Comparison of ENCODE assay signal across 8 mouse cellular contexts in the genomic region with DNA sequence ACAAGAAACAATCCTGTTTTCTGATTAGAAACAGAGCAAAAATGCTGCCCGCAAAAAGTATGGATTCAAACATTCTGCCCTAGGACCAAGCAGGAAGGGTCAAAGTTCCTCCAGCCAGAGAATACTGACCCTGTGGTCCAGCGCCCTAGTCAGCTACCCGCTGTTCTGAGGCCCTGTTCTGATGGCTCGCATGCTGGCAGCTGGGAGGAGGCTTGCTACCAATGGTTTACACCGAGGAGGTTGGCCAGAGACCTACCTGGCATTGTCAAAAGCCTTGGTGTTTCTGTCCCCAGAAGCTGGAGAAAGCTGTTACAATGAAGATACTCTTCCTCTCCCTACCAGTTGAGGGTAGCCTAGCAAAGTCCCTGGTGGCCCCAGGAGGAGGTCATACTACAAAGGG. TPM values are rescaled to one million over a fixed set of nuclear protein-coding genes. Genes with fewer than 3 reads are reported as not detected.
DNase-seq lines count a peak whose midpoint lies in the region; ATAC-seq lines count a peak whose summit lies in the region.
"Had no signal": no experiment of that assay in that cellular context is flagged by ENCODE, and none has a peak within 500 bp of the region (broad histone marks: within the 10 kb centered on the region; RNA-seq: fewer than 3 reads in every experiment).

No protein-coding gene starts in this region.

- no peak for DNase-seq in liver, embryonic 11.5 days (ENCODE audit: low spot score)
- no peak for DNase-seq in liver
- DNase-seq in forebrain, embryonic 14.5 days (ENCODE audit: low spot score) = no peak
- peak; percentile 65 for DNase-seq in kidney, adult 9 months
- DNase-seq in thymus, adult 18-20 months = no peak
- no peak for DNase-seq in layer of hippocampus, postnatal 36 days

- no peaks in the 10 kb centered on the region for H3K9me3 ChIP-seq in liver, embryonic 11.5 days (ENCODE audit: control insufficient read depth, low read length)
- H3K9me3 ChIP-seq in forebrain, embryonic 14.5 days (replicated peaks; ENCODE audit: control insufficient read depth, low read length) = no peaks in the 10 kb centered on the region
- no peaks in the 10 kb centered on the region for H3K9me3 ChIP-seq in neural tube, embryonic 13.5 days

- no peak overlapping the region for H3K27ac ChIP-seq in liver, embryonic 11.5 days (ENCODE audit: low read depth, low read length)
- H3K27ac ChIP-seq in forebrain, embryonic 14.5 days (ENCODE audit: low read depth, low read length) = no peak overlapping the region
- H3K27ac ChIP-seq in neural tube, embryonic 13.5 days (replicated peaks) = no peak overlapping the region

- H3K4me2 ChIP-seq in liver, embryonic 11.5 days = peak overlapping the region; percentile 92
- peak overlapping the region; percentile 99; the same call in 1 of the 2 replicates for H3K4me2 ChIP-seq in forebrain, embryonic 14.5 days (ENCODE audit: low read length)
- H3K4me2 ChIP-seq in neural tube, embryonic 13.5 days = peak overlapping the region; percentile 98

- no peak overlapping the region for H3K9ac ChIP-seq in liver, embryonic 11.5 days (ENCODE audit: low read depth, low read length)
- no peak overlapping the region for H3K9ac ChIP-seq in forebrain, embryonic 14.5 days (ENCODE audit: low read length)
- H3K9ac ChIP-seq in neural tube, embryonic 13.5 days = peak overlapping the region; percentile 85; the same call in 1 of the 2 replicates

- no peaks in the 10 kb centered on the region for H3K36me3 ChIP-seq in liver, embryonic 11.5 days (ENCODE audit: control insufficient read depth, insufficient read depth, low read length)
- H3K36me3 ChIP-seq in forebrain, embryonic 14.5 days (ENCODE audit: control insufficient read depth, insufficient read depth, low read length) = no peaks in the 10 kb centered on the region
- H3K36me3 ChIP-seq in neural tube, embryonic 13.5 days = no peaks in the 10 kb centered on the region

- H3K4me1 ChIP-seq in liver, embryonic 11.5 days (replicated peaks; ENCODE audit: control insufficient read depth, insufficient read depth, low read length) = peaks cover 58% of the 10 kb centered on the region
- H3K4me1 ChIP-seq in forebrain, embryonic 14.5 days (ENCODE audit: control insufficient read depth, insufficient read depth, low read length) = peaks cover 38% of the 10 kb centered on the region
- peaks cover 90% of the 10 kb centered on the region for H3K4me1 ChIP-seq in neural tube, embryonic 13.5 days (replicated peaks)

- H3K4me3 ChIP-seq in liver, embryonic 11.5 days (ENCODE audit: low read depth, low read length) = no peak overlapping the region
- no peak overlapping the region for H3K4me3 ChIP-seq in forebrain, embryonic 14.5 days (ENCODE audit: low read depth, low read length)
- H3K4me3 ChIP-seq in neural tube, embryonic 13.5 days = peak overlapping the region; percentile 74
- H3K4me3 ChIP-seq: erythroblast, embryonic 14.5 days had no signal

- ATAC-seq in liver, embryonic 11.5 days (replicated peaks; ENCODE audit: low FRiP score) = no peak
- ATAC-seq in forebrain, embryonic 14.5 days = no peak
- ATAC-seq in neural tube, embryonic 13.5 days (ENCODE audit: low read depth) = no peak

- WGBS in liver, embryonic 11.5 days = 69% methylated on average over 5 of the region's 5 CpGs
- 69% methylated on average over 5 of the region's 5 CpGs for WGBS in forebrain, embryonic 14.5 days
- WGBS in neural tube, embryonic 13.5 days = 68% methylated on average over 5 of the region's 5 CpGs

- no peaks in the 10 kb centered on the region for H3K27me3 ChIP-seq in liver, embryonic 11.5 days (replicated peaks; ENCODE audit: control insufficient read depth, insufficient read depth, low read length)
- no peaks in the 10 kb centered on the region for H3K27me3 ChIP-seq in forebrain, embryonic 14.5 days (replicated peaks; ENCODE audit: control insufficient read depth, insufficient read depth, low read length)
- H3K27me3 ChIP-seq in neural tube, embryonic 13.5 days = 0 out of 2 replicates have a peak, but pooled peaks cover 4% of the 10 kb centered on the region

RNA-seq across cellular contexts. Expression of a gene that starts 3.8 kb away (rescaled TPM):
- polyA plus RNA-seq in liver, embryonic 11.5 days (2014; fragmentation: Nextera tagmentation; extraction: Ambion mirVana) = 7.2 and 7.3 TPM in 2 replicates
- polyA plus RNA-seq in forebrain, embryonic 14.5 days (2014; fragmentation: Nextera tagmentation; extraction: Ambion mirVana) = 5.1 and 5.4 TPM in 2 replicates
- polyA plus RNA-seq in neural tube, embryonic 13.5 days (2015; fragmentation: Nextera tagmentation; extraction: Ambion mirVana) = 13.2 and 14.9 TPM in 2 replicates
- 10 to 100 TPM; 40.1 to 45.2 TPM for total RNA-seq in layer of hippocampus, postnatal 36 days (2021)
